Mouse (Mus musculus): ENCODE results near the gene Snx18. TPM values are rescaled to one million over a fixed set of nuclear protein-coding genes. Genes with fewer than 3 reads are reported as not detected.

The Snx18 gene
- polyA plus RNA-seq, 1 experiment from 2014 or later, result 11.3 TPM

GRCm38 (mm10) chr13:113634732-113635481 is 16.5 kb upstream of the Snx18 start:
- H3K27me3 ChIP-seq, result no peaks in the 10 kb centered on the region
- H3K36me3 ChIP-seq, result no peaks in the 10 kb centered on the region
- WGBS, result 82% methylated on average over 15 of the region's 15 CpGs
- H3K4me2 ChIP-seq, result no peak overlapping the region
- no peak overlapping the region for H3K9ac ChIP-seq
- H3K4me3 ChIP-seq, result no peak overlapping the region
- ATAC-seq (ENCODE audit: low FRiP score, low read depth), result no peak
- no peak overlapping the region for H3K27ac ChIP-seq (replicated peaks)
- H3K9me3 ChIP-seq, result no peaks in the 10 kb centered on the region
- no peaks in the 10 kb centered on the region for H3K4me1 ChIP-seq (replicated peaks)

- Histone ChIP-seq H3K4me3 (no peak overlapping the region), H3K9ac (no peak overlapping the region), H3K4me1 (replicated peaks) (no peaks in the 10 kb centered on the region), H3K27me3 (no peaks in the 10 kb centered on the region), H3K4me2 (no peak overlapping the region), H3K9me3 (no peaks in the 10 kb centered on the region), H3K36me3 (no peaks in the 10 kb centered on the region), H3K27ac (replicated peaks) (no peak overlapping the region)
- ATAC-seq (ENCODE audit: low FRiP score, low read depth), result no peak
- WGBS, result 39% methylated on average over 6 of the region's 6 CpGs
Measured at GRCm38 (mm10) chr13:113632506-113632905, 14.1 kb upstream of the Snx18 start.

GRCm38 (mm10) chr13:113627601-113628000 is 9.2 kb upstream of the Snx18 start:
- Histone ChIP-seq H3K27ac (replicated peaks) (no peak overlapping the region), H3K4me2 (no peak overlapping the region), H3K36me3 (no peaks in the 10 kb centered on the region), H3K9ac (no peak overlapping the region), H3K27me3 (no peaks in the 10 kb centered on the region), H3K4me3 (no peak overlapping the region), H3K4me1 (replicated peaks) (no peaks in the 10 kb centered on the region), H3K9me3 (no peaks in the 10 kb centered on the region)
- ATAC-seq (ENCODE audit: low FRiP score, low read depth), result no peak
- WGBS, result 88% methylated on average over 8 of the region's 8 CpGs

- no peaks in the 10 kb centered on the region for H3K27me3 ChIP-seq
- H3K9me3 ChIP-seq, result no peaks in the 10 kb centered on the region
- WGBS, result 80% methylated on average over 8 of the region's 8 CpGs
- H3K4me2 ChIP-seq, result no peak overlapping the region
- H3K36me3 ChIP-seq, result no peaks in the 10 kb centered on the region
- H3K9ac ChIP-seq, result no peak overlapping the region
- no peak overlapping the region for H3K4me3 ChIP-seq
- H3K4me1 ChIP-seq (replicated peaks), result no peaks in the 10 kb centered on the region
- no peak overlapping the region for H3K27ac ChIP-seq (replicated peaks)
- no peak for ATAC-seq (ENCODE audit: low FRiP score, low read depth)
Measured at GRCm38 (mm10) chr13:113622865-113623255, 4.5 kb upstream of the Snx18 start.

DNA sequence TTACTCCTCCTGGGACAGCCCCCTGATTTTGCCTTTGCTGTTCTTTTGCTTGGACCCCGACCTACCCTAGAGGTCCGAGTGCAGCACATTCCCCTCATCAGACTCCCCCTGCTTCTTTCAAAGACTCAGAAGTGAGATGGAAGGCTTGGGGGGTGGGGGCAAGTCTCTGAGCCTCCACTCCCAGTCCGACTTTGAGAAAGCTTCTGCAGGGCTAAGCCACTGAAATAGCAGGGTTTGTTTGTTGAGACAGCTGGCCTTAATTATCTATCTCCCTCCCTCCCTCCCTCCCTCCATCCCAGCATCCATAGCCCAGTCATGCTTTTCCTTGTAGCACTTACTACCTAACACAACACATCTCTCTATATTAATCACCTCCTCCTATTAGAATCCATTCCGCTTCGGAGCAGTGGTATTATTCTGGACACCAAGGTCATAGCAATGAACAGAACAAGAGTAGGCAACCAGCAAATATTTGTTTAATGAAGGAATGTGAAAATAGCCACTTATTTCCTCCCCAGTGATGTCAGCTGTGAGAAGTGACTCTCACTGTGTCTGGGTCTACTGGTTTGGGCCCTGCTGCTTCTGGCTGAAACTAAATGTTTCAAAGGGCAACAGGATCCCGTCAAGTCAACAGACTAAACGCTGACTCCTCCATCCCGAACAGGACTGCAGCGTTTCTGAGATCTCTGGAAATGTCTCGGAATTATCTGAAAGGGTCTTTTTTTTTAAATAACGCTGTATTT is 3.9 kb upstream of the Snx18 start:
- Histone ChIP-seq H3K27me3 (no peaks in the 10 kb centered on the region), H3K4me3 (no peak overlapping the region), H3K4me2 (no peak overlapping the region), H3K36me3 (no peaks in the 10 kb centered on the region), H3K9ac (no peak overlapping the region), H3K9me3 (no peaks in the 10 kb centered on the region), H3K27ac (replicated peaks) (no peak overlapping the region), H3K4me1 (replicated peaks) (peaks cover 2% of the 10 kb centered on the region)
- WGBS, result 72% methylated on average over 11 of the region's 11 CpGs
- ATAC-seq (ENCODE audit: low FRiP score, low read depth), result no peak

- H3K9ac ChIP-seq, result no peak overlapping the region
- peaks cover 34% of the 10 kb centered on the region for H3K4me1 ChIP-seq (replicated peaks)
- no peak overlapping the region for H3K4me2 ChIP-seq
- no peak overlapping the region for H3K4me3 ChIP-seq
- no peak overlapping the region for H3K27ac ChIP-seq (replicated peaks)
- H3K27me3 ChIP-seq, result no peaks in the 10 kb centered on the region
- H3K9me3 ChIP-seq, result no peaks in the 10 kb centered on the region
- H3K36me3 ChIP-seq, result no peaks in the 10 kb centered on the region
- no peak for ATAC-seq (ENCODE audit: low FRiP score, low read depth)
- WGBS, result 74% methylated on average over 9 of the region's 9 CpGs
Measured at GRCm38 (mm10) chr13:113619003-113619402, 639 bp upstream of the Snx18 start.

- peaks cover 50% of the 10 kb centered on the region for H3K4me1 ChIP-seq (replicated peaks)
Measured at GRCm38 (mm10) chr13:113617338-113617890, 950 bp downstream of the Snx18 start.

DNA sequence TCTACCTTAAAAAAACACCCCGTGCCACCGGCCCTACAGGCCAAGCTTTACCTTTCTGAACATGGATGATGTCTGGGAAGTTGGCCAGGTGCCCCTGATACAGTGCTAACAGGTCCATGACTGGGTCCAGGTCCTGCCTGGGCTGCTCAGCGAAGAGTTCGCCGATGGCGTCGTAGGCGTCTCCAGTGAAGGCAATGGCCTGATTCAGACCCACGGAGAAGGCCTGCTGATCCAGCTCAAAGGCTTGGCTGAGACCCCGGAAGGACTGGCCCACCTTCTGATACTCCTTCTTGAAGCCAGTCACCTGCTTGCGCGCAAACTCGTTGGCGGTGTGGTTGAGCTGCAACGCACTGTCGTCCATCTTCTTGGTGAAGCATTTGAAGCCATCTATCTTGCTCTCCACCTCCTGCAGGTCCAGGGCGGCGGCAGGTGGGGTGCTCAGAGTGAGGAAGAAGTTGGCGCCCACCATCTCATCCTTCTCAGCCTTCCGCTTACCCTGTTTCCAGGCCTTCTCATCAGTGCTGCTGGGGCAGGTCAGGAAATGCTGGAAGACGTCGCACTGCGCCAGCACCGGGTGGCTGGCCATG is 1.5 kb downstream of the Snx18 start:
- Histone ChIP-seq H3K4me1 (replicated peaks) (peaks cover 55% of the 10 kb centered on the region), H3K9me3 (no peaks in the 10 kb centered on the region), H3K4me2 (peak overlapping the region; percentile 88), H3K4me3 (peak overlapping the region; percentile 62), H3K27me3 (no peaks in the 10 kb centered on the region), H3K9ac (peak overlapping the region; percentile 76), H3K27ac (replicated peaks) (no peak overlapping the region), H3K36me3 (no peaks in the 10 kb centered on the region)
- no peak for ATAC-seq (ENCODE audit: low FRiP score, low read depth)
- WGBS, result 62% methylated on average over 24 of the region's 24 CpGs

More at GRCm38 (mm10) chr13:113617338-113617890, 950 bp downstream of the Snx18 start:
- Histone ChIP-seq H3K36me3 (no peaks in the 10 kb centered on the region), H3K9me3 (no peaks in the 10 kb centered on the region), H3K9ac (peak overlapping the region; percentile 76), H3K4me3 (peak overlapping the region; percentile 62), H3K27me3 (no peaks in the 10 kb centered on the region), H3K27ac (replicated peaks) (peak overlapping the region; percentile 85), H3K4me2 (peak overlapping the region; percentile 88)
- peak; percentile 16; the same call in 1 of the 2 replicates for ATAC-seq (ENCODE audit: low FRiP score, low read depth)
- 6% methylated on average over 45 of the region's 49 CpGs for WGBS

- H3K36me3 ChIP-seq, result no peaks in the 10 kb centered on the region
- H3K4me3 ChIP-seq, result peak overlapping the region; percentile 62
- H3K27me3 ChIP-seq, result no peaks in the 10 kb centered on the region
- H3K4me1 ChIP-seq (replicated peaks), result peaks cover 61% of the 10 kb centered on the region
- 5% methylated on average over 8 of the region's 8 CpGs for WGBS
- H3K4me2 ChIP-seq, result peak overlapping the region; percentile 88
- H3K9me3 ChIP-seq, result no peaks in the 10 kb centered on the region
- no peak overlapping the region; the same call in 1 of the 2 replicates for H3K27ac ChIP-seq (replicated peaks)
- ATAC-seq (ENCODE audit: low FRiP score, low read depth), result no peak
- peak overlapping the region; percentile 76 for H3K9ac ChIP-seq
Measured at GRCm38 (mm10) chr13:113615971-113616671, 2.2 kb downstream of the Snx18 start.

DNA sequence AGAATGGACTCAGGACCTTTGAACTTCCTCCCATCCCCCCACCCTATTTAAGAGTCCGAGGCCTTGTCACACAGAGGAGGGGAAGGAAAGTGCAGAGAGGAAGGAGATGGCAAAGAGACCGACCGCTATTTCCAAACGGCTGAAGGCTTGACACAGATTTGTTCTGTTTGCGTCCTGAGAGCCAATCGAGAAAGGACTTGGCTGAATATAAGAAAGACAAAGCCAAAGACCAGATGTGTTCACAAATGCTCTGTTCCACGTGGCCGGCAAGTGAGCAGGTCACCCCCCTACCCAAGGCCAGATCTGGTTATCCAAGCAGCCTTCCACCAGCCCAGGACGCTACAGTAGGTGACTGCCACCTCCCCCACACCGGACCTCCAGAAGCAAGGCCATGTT is 2.8 kb downstream of the Snx18 start:
- Histone ChIP-seq H3K4me2 (peak overlapping the region; percentile 88), H3K9ac (peak overlapping the region; percentile 76), H3K27ac (replicated peaks) (no peak overlapping the region; the same call in 1 of the 2 replicates), H3K36me3 (no peaks in the 10 kb centered on the region), H3K4me3 (peak overlapping the region; percentile 62), H3K27me3 (no peaks in the 10 kb centered on the region), H3K9me3 (no peaks in the 10 kb centered on the region), H3K4me1 (replicated peaks) (peaks cover 67% of the 10 kb centered on the region)
- ATAC-seq (ENCODE audit: low FRiP score, low read depth), result no peak
- 1% methylated on average over 10 of the region's 10 CpGs for WGBS

DNA sequence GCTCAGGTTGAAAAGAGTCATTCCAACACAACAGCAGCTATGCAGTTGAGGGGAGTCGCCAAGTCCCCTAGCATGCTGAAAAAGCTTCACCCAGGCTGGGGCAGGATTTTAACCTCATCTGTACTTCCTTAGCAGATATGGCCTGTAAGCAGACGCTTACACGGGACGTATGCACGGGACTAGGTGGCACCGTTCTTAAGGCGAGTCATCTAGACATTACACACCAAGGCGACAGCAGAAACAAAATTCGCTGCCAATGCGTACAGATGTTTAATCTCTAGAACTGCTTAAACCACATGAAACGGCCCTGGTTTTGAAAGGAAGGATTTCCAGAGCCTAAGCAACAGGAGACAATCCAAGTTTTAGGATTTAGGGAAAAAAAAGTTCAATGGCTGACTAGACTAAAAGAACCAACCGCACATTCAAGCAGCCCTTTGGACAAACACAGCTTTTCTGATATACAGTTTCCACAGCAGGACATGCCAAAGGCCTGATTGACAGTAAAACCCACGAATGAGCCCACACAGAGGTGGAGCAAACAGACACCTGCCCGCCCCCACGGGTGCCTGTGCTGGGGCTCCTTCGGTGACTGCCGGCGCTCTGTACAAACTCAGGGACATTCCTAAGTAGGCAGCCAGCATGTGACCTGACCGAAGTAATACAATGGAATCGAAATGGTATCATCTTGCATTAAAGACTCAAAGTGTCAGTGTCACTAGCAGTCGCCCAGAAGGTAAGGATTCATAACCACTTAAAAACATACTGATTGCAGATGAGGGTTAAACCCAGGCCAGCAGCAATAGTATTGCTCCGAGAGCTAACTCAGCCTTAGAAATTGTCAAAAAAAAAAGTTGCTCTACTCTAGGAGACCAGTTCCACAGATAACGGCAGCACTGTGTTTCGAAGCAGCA is 3.5 kb downstream of the Snx18 start:
- H3K9ac ChIP-seq, result peak overlapping the region; percentile 76

More for the DNA sequence above, 3.5 kb downstream of the Snx18 start:
- peak overlapping the region; percentile 62 for H3K4me3 ChIP-seq
- ATAC-seq (ENCODE audit: low FRiP score, low read depth), result no peak
- peak overlapping the region; percentile 88 for H3K4me2 ChIP-seq
- peaks cover 69% of the 10 kb centered on the region for H3K4me1 ChIP-seq (replicated peaks)
- H3K27ac ChIP-seq (replicated peaks), result peak overlapping the region; percentile 19; the same call in 1 of the 2 replicates
- H3K9me3 ChIP-seq, result no peaks in the 10 kb centered on the region
- H3K27me3 ChIP-seq, result no peaks in the 10 kb centered on the region
- H3K36me3 ChIP-seq, result no peaks in the 10 kb centered on the region
- WGBS, result 20% methylated on average over 24 of the region's 24 CpGs
